Mouse (Mus musculus): ENCODE measurements at regions not wholly inside any gene's neighbourhood (a gene's known extent, or its start where the extent isn't known, plus 50 kb on each side); places are given as distances from the start of the nearest gene placed in this dataset.

DNA sequence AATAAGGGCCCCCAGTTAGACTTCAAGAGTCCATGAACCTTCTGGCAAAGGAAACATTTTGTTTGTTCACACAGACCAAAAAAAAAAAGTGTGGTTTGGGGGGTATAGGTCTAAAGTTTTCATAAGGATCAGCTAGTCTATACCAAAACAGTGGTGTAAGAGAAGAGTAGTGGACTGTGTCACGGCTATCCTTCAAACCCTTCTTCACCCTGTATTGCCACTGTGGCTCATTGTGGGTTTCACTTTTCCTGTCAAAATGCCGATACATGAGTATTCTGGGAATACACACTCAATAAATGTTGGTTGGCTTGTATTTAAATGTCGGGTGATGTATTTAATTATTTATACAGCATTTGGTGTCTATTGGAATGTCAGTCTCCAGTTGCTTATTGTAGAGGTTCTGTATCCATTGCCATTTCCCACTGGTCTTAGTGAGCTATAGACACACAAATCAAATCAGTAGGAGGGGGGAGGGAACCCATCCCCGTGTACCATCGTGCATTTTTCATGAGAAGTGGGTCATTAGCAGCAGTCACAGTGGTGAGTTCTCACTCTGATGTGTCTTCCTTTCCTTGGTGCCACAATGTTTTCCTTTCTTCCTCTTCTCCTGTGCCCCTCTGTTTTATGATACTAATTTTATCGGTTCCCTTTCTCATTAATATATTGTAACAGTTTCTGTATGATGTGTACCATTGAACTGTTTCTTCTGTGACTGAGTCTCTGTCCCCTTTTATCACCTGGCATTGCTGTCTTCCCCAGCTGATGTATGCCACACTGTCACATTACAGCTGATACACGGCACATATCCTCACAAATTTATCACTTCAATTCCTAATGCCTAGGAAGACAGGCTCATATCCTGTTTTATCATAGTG is 187.8 kb upstream of the Tsc22d2 start:
- Histone ChIP-seq H3K27me3 (replicated peaks) (no peaks in the 10 kb centered on the region), H3K4me2 (no peak overlapping the region), H3K9me3 (no peaks in the 10 kb centered on the region), H3K4me3 (replicated peaks) (no peak overlapping the region), H3K9ac (no peak overlapping the region), H3K36me3 (no peaks in the 10 kb centered on the region), H3K27ac (no peak overlapping the region), H3K4me1 (no peaks in the 10 kb centered on the region)
- WGBS, result 81% methylated on average over 7 of the region's 7 CpGs
- ATAC-seq (ENCODE audit: insufficient read depth, low FRiP score, low read depth), result no peak

DNA sequence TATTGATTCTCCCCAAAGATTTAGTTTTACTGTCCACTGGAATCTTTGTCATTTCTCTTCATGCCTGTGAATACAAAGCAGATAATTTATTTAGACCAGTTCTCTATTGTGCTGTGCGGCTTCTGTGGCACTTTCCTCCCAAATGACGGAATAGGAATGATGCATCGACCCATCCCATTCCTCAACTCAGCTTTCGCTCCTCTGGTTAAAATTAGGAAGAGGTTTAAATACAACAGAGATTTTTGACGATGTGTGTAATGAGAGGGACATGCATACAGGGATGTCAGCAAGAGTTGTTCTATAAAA is 187.2 kb upstream of the Tsc22d2 start:
- Histone ChIP-seq H3K4me3 (replicated peaks) (no peak overlapping the region), H3K9me3 (no peaks in the 10 kb centered on the region), H3K9ac (no peak overlapping the region), H3K36me3 (no peaks in the 10 kb centered on the region), H3K27me3 (replicated peaks) (no peaks in the 10 kb centered on the region), H3K4me2 (no peak overlapping the region), H3K4me1 (no peaks in the 10 kb centered on the region), H3K27ac (no peak overlapping the region)
- 76% methylated on average over 5 of the region's 5 CpGs for WGBS
- no peak for ATAC-seq (ENCODE audit: insufficient read depth, low FRiP score, low read depth)

DNA sequence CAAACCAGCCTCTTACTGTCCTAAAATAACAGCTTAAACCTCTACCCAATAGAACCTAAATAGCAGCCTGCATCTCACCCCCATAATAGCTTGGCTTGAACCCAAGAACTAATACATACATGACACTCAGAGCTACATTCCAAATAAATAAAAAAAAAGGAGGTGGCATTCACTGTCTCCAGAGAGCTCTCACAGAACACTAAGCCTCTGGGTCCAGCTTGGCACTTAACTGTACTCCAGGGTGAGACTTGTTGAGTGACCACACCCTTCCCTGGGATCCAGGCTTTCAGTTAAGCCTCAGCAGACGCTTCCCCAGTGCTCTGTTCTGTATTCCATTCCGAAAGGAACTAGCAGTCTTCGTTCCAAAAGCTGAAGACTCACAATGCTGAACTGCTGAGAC is 186.3 kb upstream of the Tsc22d2 start:
- WGBS, result 56% methylated on average over 3 of the region's 3 CpGs
- H3K36me3 ChIP-seq, result no peaks in the 10 kb centered on the region
- H3K27ac ChIP-seq, result no peak overlapping the region
- H3K4me3 ChIP-seq (replicated peaks), result no peak overlapping the region
- no peaks in the 10 kb centered on the region for H3K4me1 ChIP-seq
- H3K9ac ChIP-seq, result no peak overlapping the region
- ATAC-seq (ENCODE audit: insufficient read depth, low FRiP score, low read depth), result no peak; the same call in 1 of the 2 replicates
- no peaks in the 10 kb centered on the region for H3K9me3 ChIP-seq
- no peak overlapping the region for H3K4me2 ChIP-seq
- no peaks in the 10 kb centered on the region for H3K27me3 ChIP-seq (replicated peaks)

DNA sequence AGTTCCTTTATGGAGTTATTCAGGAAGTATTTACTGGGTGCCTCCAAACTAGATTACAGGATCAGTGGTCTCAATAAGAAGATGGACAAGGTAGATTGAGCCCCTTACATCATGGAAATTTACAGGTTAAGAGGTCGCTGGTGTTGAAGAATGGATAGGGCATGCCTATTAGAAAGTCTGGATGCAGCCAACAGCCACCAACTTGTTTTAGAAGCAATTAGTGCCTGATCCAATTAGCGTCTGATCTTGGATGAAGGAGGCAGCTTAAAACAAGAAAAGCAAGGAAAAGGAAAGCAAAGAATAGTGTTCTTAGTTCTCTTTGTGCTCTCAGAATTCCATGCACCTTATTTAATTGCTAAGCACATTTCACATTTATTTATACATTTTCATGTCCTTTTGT is 182.8 kb upstream of the Tsc22d2 start:
- Histone ChIP-seq H3K27me3 (replicated peaks) (no peaks in the 10 kb centered on the region), H3K9me3 (no peaks in the 10 kb centered on the region), H3K36me3 (no peaks in the 10 kb centered on the region), H3K27ac (no peak overlapping the region), H3K9ac (no peak overlapping the region), H3K4me3 (replicated peaks) (no peak overlapping the region), H3K4me2 (no peak overlapping the region), H3K4me1 (no peaks in the 10 kb centered on the region)
- WGBS, result 76% methylated on average over 2 of the region's 2 CpGs
- ATAC-seq (ENCODE audit: insufficient read depth, low FRiP score, low read depth), result no peak

DNA sequence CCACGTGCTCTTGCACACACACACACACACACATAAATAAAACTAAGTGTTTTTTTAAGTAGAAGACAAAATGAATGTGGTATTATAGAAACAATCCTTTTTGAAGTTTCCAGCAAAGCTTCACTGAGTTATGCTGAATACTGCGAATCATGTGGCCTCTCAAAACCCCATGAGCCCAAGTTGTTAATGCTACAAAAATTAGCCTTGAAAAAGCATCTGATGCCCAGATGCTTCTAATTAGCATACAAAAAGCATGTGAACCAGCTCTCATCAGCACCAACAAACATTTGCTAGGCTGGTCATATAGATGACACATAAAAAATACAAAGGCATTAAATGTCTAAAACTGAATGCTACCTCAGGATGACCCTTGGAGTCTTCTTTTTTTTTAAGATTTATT is 181.2 kb upstream of the Tsc22d2 start:
- 72% methylated on average over 2 of the region's 2 CpGs for WGBS
- no peak overlapping the region for H3K9ac ChIP-seq
- no peaks in the 10 kb centered on the region for H3K9me3 ChIP-seq
- no peak overlapping the region for H3K27ac ChIP-seq
- H3K4me1 ChIP-seq, result no peaks in the 10 kb centered on the region
- no peak overlapping the region for H3K4me3 ChIP-seq (replicated peaks)
- no peak overlapping the region for H3K4me2 ChIP-seq
- no peak for ATAC-seq (ENCODE audit: insufficient read depth, low FRiP score, low read depth)
- H3K36me3 ChIP-seq, result no peaks in the 10 kb centered on the region
- no peaks in the 10 kb centered on the region for H3K27me3 ChIP-seq (replicated peaks)

DNA sequence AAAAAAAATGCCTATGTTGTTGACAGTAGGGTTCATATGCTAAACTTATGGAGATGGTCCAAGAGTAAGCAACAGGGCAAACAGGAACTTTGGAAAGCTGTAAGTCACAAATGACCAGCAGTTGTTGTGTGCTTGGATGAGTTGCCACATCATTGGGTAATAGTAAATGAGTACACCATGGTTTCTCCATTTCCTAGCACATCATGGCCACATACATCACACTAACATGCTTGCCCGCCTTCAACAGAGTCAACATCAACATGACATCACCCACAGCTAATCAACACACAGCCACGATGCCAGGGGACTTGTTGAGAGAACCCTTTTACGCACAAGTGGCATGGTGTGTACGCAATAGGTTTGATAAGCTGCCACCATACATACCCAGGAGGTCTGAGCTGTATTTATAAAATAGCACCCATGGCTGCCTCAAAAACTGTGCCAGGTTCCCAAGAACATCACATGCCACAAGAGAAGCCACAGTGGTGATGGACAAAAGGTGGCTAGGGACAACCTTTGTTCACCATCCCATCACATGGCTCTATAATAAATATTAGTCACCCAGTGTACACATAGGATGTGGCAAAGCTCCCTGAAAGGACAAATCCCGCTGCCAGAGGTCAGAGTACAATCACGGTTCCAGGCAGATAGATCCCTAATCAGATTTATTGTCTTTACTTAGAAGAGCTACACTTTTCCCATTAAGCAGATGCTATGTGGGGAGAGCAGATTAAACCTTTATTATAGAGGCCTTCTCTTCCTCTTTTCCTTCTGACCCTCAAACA is 179.5 kb upstream of the Tsc22d2 start:
- Histone ChIP-seq H3K27ac (no peak overlapping the region), H3K9me3 (no peaks in the 10 kb centered on the region), H3K4me1 (no peaks in the 10 kb centered on the region), H3K4me3 (replicated peaks) (no peak overlapping the region), H3K4me2 (no peak overlapping the region), H3K9ac (no peak overlapping the region), H3K27me3 (replicated peaks) (no peaks in the 10 kb centered on the region), H3K36me3 (no peaks in the 10 kb centered on the region)
- ATAC-seq (ENCODE audit: insufficient read depth, low FRiP score, low read depth), result no peak
- WGBS, result 72% methylated on average over 6 of the region's 6 CpGs

DNA sequence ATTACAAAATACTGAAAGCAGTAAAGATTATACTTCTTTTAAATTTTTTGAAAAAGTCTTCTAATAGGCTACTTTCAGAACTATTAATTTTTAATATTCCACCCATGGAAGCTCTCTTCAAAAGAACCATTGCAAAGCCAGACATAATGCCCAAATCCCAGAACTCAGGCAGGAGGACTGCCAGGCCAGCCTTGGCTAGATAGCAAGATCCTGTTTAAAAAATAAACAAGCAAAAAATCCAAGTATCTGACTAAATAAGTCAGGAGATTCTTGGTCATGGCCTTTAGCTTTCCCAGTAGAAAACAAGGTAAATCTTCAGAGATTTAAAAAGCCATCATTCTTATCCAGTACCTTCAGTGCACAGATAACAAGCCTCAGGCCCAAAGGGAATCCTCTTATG is 176.4 kb upstream of the Tsc22d2 start:
- Histone ChIP-seq H3K9ac (no peak overlapping the region), H3K4me3 (replicated peaks) (no peak overlapping the region), H3K9me3 (no peaks in the 10 kb centered on the region), H3K4me2 (no peak overlapping the region), H3K27ac (no peak overlapping the region), H3K4me1 (no peaks in the 10 kb centered on the region), H3K36me3 (no peaks in the 10 kb centered on the region), H3K27me3 (replicated peaks) (no peaks in the 10 kb centered on the region)
- no peak for ATAC-seq (ENCODE audit: insufficient read depth, low FRiP score, low read depth)

DNA sequence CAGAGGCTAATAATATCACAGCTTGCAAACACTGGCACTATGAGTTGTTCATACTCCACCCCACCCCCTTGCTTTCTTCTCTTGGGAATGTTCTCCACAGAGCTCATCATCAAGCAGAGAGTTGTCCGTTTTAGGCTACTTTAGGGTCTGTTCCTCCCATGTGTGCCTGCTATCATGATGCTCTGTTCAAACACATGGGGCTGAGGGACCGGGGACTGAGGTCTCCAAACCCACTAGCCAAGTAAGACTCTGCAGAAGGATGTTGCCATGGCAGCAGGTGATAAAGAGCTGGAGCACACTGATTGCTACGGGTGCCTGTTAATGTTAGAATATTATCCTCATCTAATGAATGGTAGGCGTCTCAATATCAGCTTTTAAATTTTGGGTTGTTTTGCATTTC is 173.7 kb upstream of the Tsc22d2 start:
- Histone ChIP-seq H3K27ac (no peak overlapping the region), H3K36me3 (no peaks in the 10 kb centered on the region)
- 62% methylated on average over 4 of the region's 4 CpGs for WGBS

DNA sequence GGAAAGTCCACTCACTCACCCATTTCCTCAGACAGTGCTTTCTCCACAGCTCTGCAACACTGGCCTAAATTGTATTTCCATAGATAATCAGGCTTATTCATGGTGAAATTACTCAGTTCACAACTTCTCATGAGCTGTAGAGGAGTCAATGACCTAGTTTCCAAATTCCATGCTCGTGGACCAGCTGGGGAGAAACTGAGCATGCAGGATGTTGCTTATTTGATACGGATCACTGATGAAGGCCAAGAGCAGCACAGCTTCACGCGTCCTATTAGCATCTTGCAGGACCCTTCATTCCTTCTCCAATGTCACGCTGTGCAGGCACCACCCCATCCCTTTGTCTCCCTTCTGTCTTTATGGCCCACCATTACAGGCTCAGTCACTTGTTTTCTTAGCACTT is 169.2 kb upstream of the Tsc22d2 start:
- no peak overlapping the region for H3K4me2 ChIP-seq
- no peaks in the 10 kb centered on the region for H3K9me3 ChIP-seq
- 39% methylated on average over 5 of the region's 5 CpGs for WGBS
- no peak for ATAC-seq (ENCODE audit: insufficient read depth, low FRiP score, low read depth)
- H3K9ac ChIP-seq, result no peak overlapping the region
- H3K27me3 ChIP-seq (replicated peaks), result no peaks in the 10 kb centered on the region
- no peak overlapping the region for H3K27ac ChIP-seq
- no peak overlapping the region for H3K4me3 ChIP-seq (replicated peaks)
- no peaks in the 10 kb centered on the region for H3K36me3 ChIP-seq
- no peaks in the 10 kb centered on the region for H3K4me1 ChIP-seq

More for the DNA sequence above, 173.7 kb upstream of the Tsc22d2 start:
- no peak for ATAC-seq (ENCODE audit: insufficient read depth, low FRiP score, low read depth)
- no peak overlapping the region for H3K4me2 ChIP-seq
- H3K9me3 ChIP-seq, result no peaks in the 10 kb centered on the region
- no peaks in the 10 kb centered on the region for H3K4me1 ChIP-seq
- no peak overlapping the region for H3K9ac ChIP-seq
- H3K27me3 ChIP-seq (replicated peaks), result no peaks in the 10 kb centered on the region
- H3K4me3 ChIP-seq (replicated peaks), result no peak overlapping the region

DNA sequence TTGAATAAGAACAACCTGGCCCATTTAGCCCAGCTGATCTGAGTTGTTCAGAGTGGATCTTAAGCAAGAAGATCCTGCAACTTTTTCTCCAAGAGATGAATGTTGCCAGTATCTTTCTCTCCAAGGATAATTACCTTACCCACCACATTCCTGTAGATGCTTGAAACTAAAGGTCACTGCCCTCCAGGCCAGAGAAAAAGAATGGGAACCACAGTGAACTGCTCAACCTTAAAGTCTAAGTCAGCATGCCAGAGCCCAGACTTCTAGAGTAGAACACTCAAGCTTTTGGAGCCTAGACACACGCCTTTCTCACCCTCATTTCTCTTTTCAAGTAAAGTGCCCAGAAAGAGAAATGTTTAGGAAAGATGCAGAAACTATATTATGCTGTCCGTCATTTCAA is 166.5 kb upstream of the Tsc22d2 start:
- ATAC-seq (ENCODE audit: insufficient read depth, low FRiP score, low read depth), result no peak

DNA sequence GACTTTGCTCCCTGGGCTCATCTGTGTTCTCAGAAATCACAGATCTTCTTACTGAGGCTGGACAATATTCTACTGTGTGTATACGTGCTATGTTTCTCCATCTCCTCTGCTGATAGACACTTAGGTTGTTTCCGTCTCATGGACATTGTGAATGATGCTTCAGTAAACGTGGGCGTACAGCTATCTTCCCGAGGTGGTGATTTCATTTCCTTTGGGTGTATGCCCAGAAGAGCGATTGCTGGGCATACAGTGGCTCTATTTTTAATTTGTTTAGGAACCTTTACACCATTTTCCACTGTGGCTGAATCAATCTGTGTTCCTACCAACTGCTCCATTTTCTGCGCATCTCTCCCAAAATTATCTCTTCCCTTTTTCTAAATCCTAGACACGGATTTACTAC is 160.6 kb upstream of the Tsc22d2 start:
- H3K9me3 ChIP-seq, result no peaks in the 10 kb centered on the region
- WGBS, result 63% methylated on average over 8 of the region's 8 CpGs
- H3K36me3 ChIP-seq, result no peaks in the 10 kb centered on the region
- ATAC-seq (ENCODE audit: insufficient read depth, low FRiP score, low read depth), result no peak
- H3K27me3 ChIP-seq (replicated peaks), result no peaks in the 10 kb centered on the region
- no peak overlapping the region for H3K4me3 ChIP-seq (replicated peaks)
- H3K4me2 ChIP-seq, result no peak overlapping the region
- no peak overlapping the region for H3K9ac ChIP-seq
- H3K4me1 ChIP-seq, result no peaks in the 10 kb centered on the region
- no peak overlapping the region for H3K27ac ChIP-seq

More for the DNA sequence above, 166.5 kb upstream of the Tsc22d2 start:
- no peaks in the 10 kb centered on the region for H3K36me3 ChIP-seq
- H3K4me2 ChIP-seq, result no peak overlapping the region
- 86% methylated on average over 2 of the region's 2 CpGs for WGBS
- no peaks in the 10 kb centered on the region for H3K9me3 ChIP-seq
- H3K4me3 ChIP-seq (replicated peaks), result no peak overlapping the region
- no peaks in the 10 kb centered on the region for H3K4me1 ChIP-seq
- H3K27ac ChIP-seq, result no peak overlapping the region
- no peak overlapping the region for H3K9ac ChIP-seq
- no peaks in the 10 kb centered on the region for H3K27me3 ChIP-seq (replicated peaks)

DNA sequence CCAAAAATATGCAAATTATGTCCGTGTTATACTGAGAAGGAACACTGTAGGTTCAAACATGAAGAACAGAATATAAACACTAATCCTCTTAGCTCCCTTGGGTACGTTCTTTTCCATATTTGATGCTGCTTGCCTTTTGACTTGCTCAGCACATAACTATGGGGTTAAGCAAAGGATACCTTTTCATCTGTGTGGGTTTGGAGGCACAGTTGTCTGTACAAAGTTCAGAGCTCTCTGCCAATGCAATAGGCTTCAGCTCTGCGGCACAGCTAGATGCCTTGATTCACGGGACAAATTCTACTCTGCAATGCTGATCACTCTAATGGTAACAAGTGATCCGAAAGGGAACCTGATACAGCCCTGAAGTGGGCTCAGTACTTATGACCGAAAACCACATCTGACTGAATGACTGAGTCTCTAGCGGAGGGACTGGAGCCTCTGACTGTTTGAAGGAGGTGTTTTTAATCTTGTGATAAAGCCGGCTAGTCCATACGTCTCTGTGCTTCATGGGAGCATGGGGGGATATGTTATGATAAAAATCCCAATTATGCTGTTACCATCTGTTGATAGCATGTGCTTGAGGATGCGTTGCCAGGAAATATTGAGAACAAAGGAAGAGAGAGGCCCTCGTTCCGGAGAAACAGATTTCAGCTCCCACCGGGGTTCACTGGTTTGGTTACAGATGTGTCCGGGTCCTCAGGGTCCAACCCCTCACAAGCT is 146.7 kb upstream of the Tsc22d2 start:
- H3K27me3 ChIP-seq (replicated peaks), result no peaks in the 10 kb centered on the region
- H3K9ac ChIP-seq, result no peak overlapping the region
- H3K9me3 ChIP-seq, result no peaks in the 10 kb centered on the region
- no peaks in the 10 kb centered on the region for H3K4me1 ChIP-seq
- H3K27ac ChIP-seq, result no peak overlapping the region
- no peak overlapping the region for H3K4me3 ChIP-seq (replicated peaks)
- whole genome bisulfite sequencing, result 73% methylated on average over 14 of the region's 14 CpGs
- no peak overlapping the region for H3K4me2 ChIP-seq
- no peaks in the 10 kb centered on the region for H3K36me3 ChIP-seq
- no peak for ATAC-seq (ENCODE audit: insufficient read depth, low FRiP score, low read depth)
